Mouse (Mus musculus) forebrain, embryonic 12.5 days (tissue): ENCODE results near the gene Dmrtc2. TPM values are rescaled to one million over a fixed set of nuclear protein-coding genes. Genes with fewer than 3 reads are reported as not detected.

Experiments used
- ATAC-seq: fragments of 200-750 bp; cut with Nextera tagmentation; 2 replicates; pipeline ENCODE4 v1.8.0; 2017; ENCODE audit warnings: moderate TSS enrichment; ENCODE audit not compliant: low FRiP score
- H3K27ac ChIP-seq: fragments of 300-500 bp; sonication (generic); 2 replicates; pipeline ENCODE4 v1.5.1; 2016; ENCODE audit warnings: mild to moderate bottlenecking
- H3K27me3 ChIP-seq: fragments of 300-500 bp; sonication (generic); 2 replicates; pipeline ENCODE4 v1.6.1; 2016; ENCODE audit warnings: mild to moderate bottlenecking
- H3K36me3 ChIP-seq: fragments of 300-500 bp; sonication (generic); replicated peaks from 2 replicates; pipeline ENCODE4 v1.6.1; 2016; ENCODE audit warnings: mild to moderate bottlenecking
- H3K4me1 ChIP-seq: fragments of 300-500 bp; sonication (generic); 2 replicates; pipeline ENCODE4 v1.6.1; 2016
- H3K4me2 ChIP-seq: fragments of 300-500 bp; sonication (generic); 2 replicates; pipeline ENCODE4 v1.6.1; 2016; ENCODE audit warnings: mild to moderate bottlenecking, moderate library complexity
- H3K4me3 ChIP-seq: fragments of 300-500 bp; sonication (generic); replicated peaks from 2 replicates; pipeline ENCODE4 v1.5.1; 2016; ENCODE audit warnings: mild to moderate bottlenecking
- H3K9ac ChIP-seq: fragments of 300-500 bp; sonication (generic); 2 replicates; pipeline ENCODE4 v1.6.1; 2016; ENCODE audit warnings: mild to moderate bottlenecking
- H3K9me3 ChIP-seq: fragments of 300-500 bp; sonication (generic); 2 replicates; pipeline ENCODE4 v1.6.1; 2016
- WGBS: fragments of 180-500 bp; shearing (Covaris S2); methylation state at CpG from one replicate; pipeline ENCODE4 v1.1.7; 2016; 5-methylcytosine and 5-hydroxymethylcytosine counted together
- polyA plus RNA-seq: library from polyadenylated mRNA; unstranded; fragments of >200 nt; fragmentation: Nextera tagmentation; extraction: Ambion mirVana; gene quantifications from 2 replicates; pipeline ENCODE4 v1.2.1, GENCODE M21; 2016

Dmrtc2 gene
- polyA plus RNA-seq, 1 experiment from 2014 or later: not detected

DNA sequence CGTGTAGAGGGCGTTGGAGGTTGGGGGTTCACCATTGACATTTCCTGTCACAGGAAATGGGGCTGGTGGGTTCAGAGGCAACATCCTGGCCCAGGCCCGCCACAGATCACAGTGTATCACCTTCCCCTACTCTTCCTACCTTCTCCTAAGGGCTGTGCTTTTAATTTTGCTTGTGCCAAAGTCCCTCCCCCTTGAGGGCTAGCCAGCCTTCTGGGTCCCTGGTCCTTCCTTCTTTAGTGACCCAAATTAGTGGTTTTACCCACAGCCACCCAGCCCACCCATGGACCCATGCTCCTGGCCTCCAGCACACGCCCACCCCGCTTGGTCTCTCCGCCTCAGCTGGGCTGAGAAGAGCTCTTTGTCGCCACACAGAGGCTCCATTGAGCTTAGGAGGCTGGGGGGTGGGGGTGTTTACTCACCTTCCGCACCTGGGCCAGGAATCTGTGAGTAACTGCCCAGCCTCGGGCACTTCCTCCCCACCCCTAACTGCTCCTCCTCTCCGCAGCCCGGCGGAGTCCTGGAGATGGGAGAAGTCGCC is 37.4 kb downstream of the Dmrtc2 start:
- H3K9ac ChIP-seq: peak overlapping the region; percentile 25; the same call in 1 of the 2 replicates
- no peak overlapping the region for H3K4me3 ChIP-seq
- peaks cover 20% of the 10 kb centered on the region for H3K36me3 ChIP-seq
- ATAC-seq: no peak
- H3K27ac ChIP-seq: peak overlapping the region; percentile 25; the same call in 1 of the 2 replicates
- WGBS: 34% methylated on average over 13 of the region's 13 CpGs
- H3K4me1 ChIP-seq: peaks cover 37% of the 10 kb centered on the region
- no peaks in the 10 kb centered on the region for H3K9me3 ChIP-seq
- no peak overlapping the region for H3K4me2 ChIP-seq
- H3K27me3 ChIP-seq: no peaks in the 10 kb centered on the region

DNA sequence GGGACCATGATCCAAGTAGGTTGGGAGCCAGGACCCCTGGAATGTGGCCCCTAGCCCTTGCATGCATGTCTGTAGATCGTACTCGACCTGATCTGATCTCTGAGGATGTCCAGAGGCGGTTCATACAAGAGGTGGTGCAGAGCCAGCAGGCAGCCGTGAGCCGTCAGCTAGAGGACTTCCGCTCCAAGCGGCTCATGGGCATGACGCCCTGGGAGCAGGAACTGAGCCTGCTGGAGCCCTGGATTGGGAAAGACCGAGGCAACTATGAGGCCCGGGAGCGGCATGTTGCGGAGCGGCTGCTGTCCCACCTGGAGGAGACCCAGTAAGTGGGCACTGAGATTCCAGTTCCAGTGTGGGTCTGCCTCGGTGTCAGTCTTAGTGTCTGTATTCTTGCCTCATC is 42.6 kb downstream of the Dmrtc2 start:
- H3K36me3 ChIP-seq: peaks cover 41% of the 10 kb centered on the region
- no peak for ATAC-seq
- no peak overlapping the region for H3K9ac ChIP-seq
- H3K4me1 ChIP-seq: 0 out of 2 replicates have a peak, but pooled peaks cover under 1% of the 10 kb centered on the region
- H3K27ac ChIP-seq: no peak overlapping the region
- no peak overlapping the region for H3K4me2 ChIP-seq
- no peak overlapping the region for H3K4me3 ChIP-seq
- H3K27me3 ChIP-seq: no peaks in the 10 kb centered on the region
- WGBS: 92% methylated on average over 14 of the region's 14 CpGs
- H3K9me3 ChIP-seq: no peaks in the 10 kb centered on the region

GRCm38 (mm10) chr7:24918763-24919323 is 49.0 kb downstream of the Dmrtc2 start:
- no peaks in the 10 kb centered on the region for H3K9me3 ChIP-seq
- no peak overlapping the region for H3K4me2 ChIP-seq
- H3K4me3 ChIP-seq: no peak overlapping the region
- H3K4me1 ChIP-seq: no peaks in the 10 kb centered on the region
- WGBS: 90% methylated on average over 20 of the region's 20 CpGs
- no peak for ATAC-seq
- no peaks in the 10 kb centered on the region for H3K27me3 ChIP-seq
- no peak overlapping the region for H3K9ac ChIP-seq
- H3K36me3 ChIP-seq: peaks cover 69% of the 10 kb centered on the region
- H3K27ac ChIP-seq: no peak overlapping the region

- ATAC-seq: no peak
- H3K27me3 ChIP-seq: no peaks in the 10 kb centered on the region
- no peaks in the 10 kb centered on the region for H3K9me3 ChIP-seq
- no peaks in the 10 kb centered on the region for H3K4me1 ChIP-seq
- H3K27ac ChIP-seq: no peak overlapping the region
- H3K4me2 ChIP-seq: no peak overlapping the region
- no peak overlapping the region for H3K9ac ChIP-seq
- WGBS: 91% methylated on average over 9 of the region's 9 CpGs
- H3K4me3 ChIP-seq: no peak overlapping the region
- H3K36me3 ChIP-seq: peaks cover 78% of the 10 kb centered on the region
These were observed 49.9 kb downstream of the Dmrtc2 start for GRCm38 (mm10) chr7:24919728-24920127.

Other genes starting within 250 kb of the Dmrtc2 start
- 0.42 and 0.56 TPM in 2 replicates for gene Lypd3, start 233.5 kb upstream of the Dmrtc2 start, polyA plus RNA-seq
- not detected in 2 replicates for gene Tex101, start 193.4 kb upstream of the Dmrtc2 start, polyA plus RNA-seq
- not detected in 2 replicates for gene BC049730, start 160.8 kb upstream of the Dmrtc2 start, polyA plus RNA-seq
- gene Gm4763, start 143.1 kb upstream of the Dmrtc2 start, polyA plus RNA-seq: not detected in 2 replicates
- gene Cd177, start 109.7 kb upstream of the Dmrtc2 start, polyA plus RNA-seq: 0.20 TPM in 1 of 2 replicates, not detected in the other
- gene Ceacam10, start 92.9 kb upstream of the Dmrtc2 start, polyA plus RNA-seq: 0.36 TPM in 1 of 2 replicates, not detected in the other
- gene Gm9844, start 7.8 kb upstream of the Dmrtc2 start, polyA plus RNA-seq: 24.7 and 28.6 TPM in 2 replicates
- gene Lypd4, start 116 bp upstream of the Dmrtc2 start, polyA plus RNA-seq: not detected in 2 replicates
- 1,399 and 1,518 TPM in 2 replicates for gene Rps19, start 14.3 kb downstream of the Dmrtc2 start, polyA plus RNA-seq
- gene Cd79a, start 27.3 kb downstream of the Dmrtc2 start, polyA plus RNA-seq: 0.22 TPM in 1 of 2 replicates, not detected in the other
- gene Arhgef1, start 32.9 kb downstream of the Dmrtc2 start, polyA plus RNA-seq: 68.3 and 73.5 TPM in 2 replicates
- 1.0 and 1.7 TPM in 2 replicates for gene Gm4881, start 74.4 kb downstream of the Dmrtc2 start, polyA plus RNA-seq
- gene Rabac1, start 102.7 kb downstream of the Dmrtc2 start, polyA plus RNA-seq: 82.3 and 87.7 TPM in 2 replicates
- gene Atp1a3, start 135.9 kb downstream of the Dmrtc2 start, polyA plus RNA-seq: 68.2 and 87.4 TPM in 2 replicates
- 14.3 and 18.1 TPM in 2 replicates for gene Grik5, start 202.3 kb downstream of the Dmrtc2 start, polyA plus RNA-seq
- 39.7 and 41.2 TPM in 2 replicates for gene Zfp574, start 202.5 kb downstream of the Dmrtc2 start, polyA plus RNA-seq